Mouse (Mus musculus): Measurements from ENCODE around the gene Hic2. TPM values are rescaled to one million over a fixed set of nuclear protein-coding genes. Genes with fewer than 3 reads are reported as not detected.

The Hic2 gene
- polyA plus RNA-seq, 1 experiment: 1.8 TPM

DNA sequence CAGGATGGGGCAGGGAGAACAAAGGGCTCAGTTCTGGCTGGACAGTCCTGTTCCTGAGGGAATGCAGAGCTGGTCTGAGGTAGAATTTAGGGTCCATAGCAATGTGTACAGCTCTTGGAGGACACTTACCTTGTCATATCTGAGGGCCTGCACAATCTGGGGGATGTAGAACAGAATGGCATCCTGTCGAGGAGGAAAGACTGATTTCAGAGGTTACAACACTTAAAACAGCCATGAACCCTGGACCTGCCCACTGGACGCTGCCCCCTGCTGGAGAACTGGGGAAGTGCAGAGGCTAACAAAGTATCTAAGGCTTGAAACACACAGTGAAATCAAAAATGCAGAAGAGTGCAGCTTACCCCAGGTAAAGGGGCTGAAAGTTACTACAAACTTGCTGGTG, 59.4 kb downstream of the Hic2 start:
- 4% methylated on average over 2 of the region's 2 CpGs for WGBS
- Histone ChIP-seq H3K27ac (ENCODE audit: insufficient read depth, low read depth, low read length) (no peak overlapping the region), H3K36me3 (ENCODE audit: control insufficient read depth, insufficient read depth, low read length) (peaks cover 49% of the 10 kb centered on the region), H3K4me3 (ENCODE audit: low read depth, low read length) (no peak overlapping the region), H3K4me1 (ENCODE audit: control insufficient read depth, insufficient read depth, insufficient read length, low read length) (no peaks in the 10 kb centered on the region), H3K27me3 (ENCODE audit: control insufficient read depth, insufficient read depth, low read length) (no peaks in the 10 kb centered on the region)
- TF ChIP-seq POLR2A (IDR thresholded peaks at IDR 0.05; ENCODE audit: low read depth, low read length) (no peak), CTCF (IDR thresholded peaks at IDR 0.05; ENCODE audit: extremely low read depth, insufficient read length, insufficient replicate concordance, low read depth, low read length) (peak; percentile 88; the same call in 1 of the 2 replicates)

DNA sequence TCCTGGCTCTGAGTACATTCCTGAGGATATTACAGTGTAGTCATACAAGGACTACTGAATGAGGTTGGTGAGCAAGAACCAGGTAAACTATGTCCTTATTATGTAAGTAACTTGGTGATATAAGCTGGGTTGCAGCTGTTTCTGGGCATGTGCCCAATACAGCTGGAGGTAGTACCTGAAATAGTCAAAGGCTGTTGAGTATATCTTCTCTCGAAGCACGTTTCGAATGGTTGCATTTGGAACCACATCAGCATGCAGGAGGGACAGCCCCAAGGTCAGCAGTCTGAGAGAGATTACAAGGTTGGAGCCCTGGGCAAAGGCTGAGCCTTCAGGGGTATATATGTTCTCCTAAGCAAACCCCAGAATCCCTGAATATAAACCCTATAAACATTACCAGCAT, 67.4 kb downstream of the Hic2 start:
- Histone ChIP-seq H3K27me3 (ENCODE audit: control insufficient read depth, insufficient read depth, low read length) (no peaks in the 10 kb centered on the region), H3K36me3 (ENCODE audit: control insufficient read depth, insufficient read depth, low read length) (peaks cover 55% of the 10 kb centered on the region), H3K27ac (ENCODE audit: insufficient read depth, low read depth, low read length) (no peak overlapping the region), H3K4me3 (ENCODE audit: low read depth, low read length) (no peak overlapping the region), H3K4me1 (ENCODE audit: control insufficient read depth, insufficient read depth, insufficient read length, low read length) (no peaks in the 10 kb centered on the region)
- 86% methylated on average over 3 of the region's 3 CpGs for WGBS
- TF ChIP-seq POLR2A (IDR thresholded peaks at IDR 0.05; ENCODE audit: low read depth, low read length) (no peak), CTCF (IDR thresholded peaks at IDR 0.05; ENCODE audit: extremely low read depth, insufficient read length, insufficient replicate concordance, low read depth, low read length) (no peak)

DNA sequence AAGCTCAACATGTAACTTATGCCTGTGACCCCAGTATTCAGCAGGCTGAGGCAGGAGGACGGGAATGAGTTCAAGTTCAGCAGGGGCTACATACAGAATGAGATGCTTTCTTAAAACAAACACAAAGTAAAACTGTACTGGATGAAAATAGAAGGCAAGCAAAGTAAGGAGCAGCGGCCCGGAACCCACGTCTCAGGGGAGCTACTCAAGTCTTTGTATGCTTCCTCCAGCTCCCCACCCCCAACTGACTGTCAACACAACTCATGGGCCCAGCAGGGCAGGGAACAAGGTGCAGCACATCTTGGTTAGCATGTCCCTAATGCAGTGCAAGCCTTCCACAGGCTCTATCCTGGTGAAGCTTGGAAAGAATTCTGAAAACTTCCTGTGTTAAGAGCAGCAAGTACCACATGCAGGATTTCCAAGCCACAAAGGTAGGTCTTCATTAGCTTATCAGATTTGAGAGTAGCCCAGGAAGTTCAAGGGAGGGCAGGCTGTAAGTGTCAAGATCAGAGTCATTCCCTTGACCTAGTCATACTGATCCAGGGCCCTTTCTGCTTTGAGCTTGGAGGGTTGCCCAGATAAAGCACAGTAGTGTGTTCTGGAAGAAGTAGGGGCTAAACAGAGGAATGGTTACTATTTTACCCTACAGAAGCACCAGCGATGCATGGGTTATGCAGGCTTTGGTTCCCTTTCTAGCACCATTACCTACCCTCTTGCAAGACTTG, 70.3 kb downstream of the Hic2 start:
- Histone ChIP-seq H3K27me3 (ENCODE audit: control insufficient read depth, insufficient read depth, low read length) (no peaks in the 10 kb centered on the region), H3K36me3 (ENCODE audit: control insufficient read depth, insufficient read depth, low read length) (peaks cover 48% of the 10 kb centered on the region)
- WGBS: 88% methylated on average over 5 of the region's 5 CpGs

DNA sequence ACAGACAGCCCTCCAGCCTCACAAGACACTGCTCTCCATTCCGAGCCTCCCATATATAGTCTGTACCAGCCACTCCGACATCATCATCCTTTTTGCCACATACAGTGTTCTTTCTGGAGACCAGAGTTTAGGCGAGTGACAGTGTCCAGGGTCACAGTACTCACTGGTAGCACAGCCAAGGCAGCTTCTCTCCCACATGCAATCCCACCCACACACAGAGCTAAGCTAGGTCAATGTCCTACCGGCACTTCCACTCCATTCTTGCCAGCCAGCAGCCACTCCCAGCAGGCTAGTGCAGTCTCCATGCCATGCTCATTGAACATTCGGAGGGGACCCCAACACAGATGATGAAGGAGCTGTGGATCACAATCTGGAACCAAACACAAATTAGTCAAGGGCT, 74.1 kb downstream of the Hic2 start:
- H3K36me3 ChIP-seq (ENCODE audit: control insufficient read depth, insufficient read depth, low read length): peaks cover 49% of the 10 kb centered on the region
- 91% methylated on average over 5 of the region's 5 CpGs for WGBS

More for the DNA sequence above, 70.3 kb downstream of the Hic2 start:
- Histone ChIP-seq H3K4me1 (ENCODE audit: control insufficient read depth, insufficient read depth, insufficient read length, low read length) (no peaks in the 10 kb centered on the region), H3K4me3 (ENCODE audit: low read depth, low read length) (no peak overlapping the region), H3K27ac (ENCODE audit: insufficient read depth, low read depth, low read length) (no peak overlapping the region)
- TF ChIP-seq POLR2A (IDR thresholded peaks at IDR 0.05; ENCODE audit: low read depth, low read length): no peak
- no peak for TF ChIP-seq CTCF (IDR thresholded peaks at IDR 0.05; ENCODE audit: extremely low read depth, insufficient read length, insufficient replicate concordance, low read depth, low read length)

DNA sequence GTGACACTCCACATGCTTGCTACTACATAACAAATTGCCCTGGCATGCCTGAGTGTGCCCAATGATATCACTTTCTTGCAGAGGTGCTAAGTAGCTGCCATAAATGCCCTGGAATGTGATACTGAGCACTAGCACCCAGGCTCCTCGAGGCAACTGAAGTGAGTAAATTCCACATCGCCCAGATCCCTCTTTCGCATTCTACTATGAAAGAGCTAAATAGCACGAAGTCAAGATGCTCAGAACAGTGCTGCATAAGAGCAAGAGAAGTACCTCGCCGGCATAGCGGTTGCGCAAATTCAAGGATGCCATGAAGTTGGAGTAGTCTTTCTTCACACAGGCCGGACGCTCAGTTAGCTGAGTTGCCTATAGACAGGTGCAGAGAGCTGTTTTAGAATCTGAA, 75.7 kb downstream of the Hic2 start:
- H3K27ac ChIP-seq (ENCODE audit: insufficient read depth, low read depth, low read length): no peak overlapping the region
- WGBS: 91% methylated on average over 10 of the region's 10 CpGs
- TF ChIP-seq POLR2A (IDR thresholded peaks at IDR 0.05; ENCODE audit: low read depth, low read length) (no peak), CTCF (IDR thresholded peaks at IDR 0.05; ENCODE audit: extremely low read depth, insufficient read length, insufficient replicate concordance, low read depth, low read length) (no peak)
- peaks cover 46% of the 10 kb centered on the region for H3K36me3 ChIP-seq (ENCODE audit: control insufficient read depth, insufficient read depth, low read length)
- H3K4me3 ChIP-seq (ENCODE audit: low read depth, low read length): no peak overlapping the region
- H3K4me1 ChIP-seq (ENCODE audit: control insufficient read depth, insufficient read depth, insufficient read length, low read length): no peaks in the 10 kb centered on the region
- no peaks in the 10 kb centered on the region for H3K27me3 ChIP-seq (ENCODE audit: control insufficient read depth, insufficient read depth, low read length)

More for the DNA sequence above, 74.1 kb downstream of the Hic2 start:
- no peaks in the 10 kb centered on the region for H3K4me1 ChIP-seq (ENCODE audit: control insufficient read depth, insufficient read depth, insufficient read length, low read length)
- TF ChIP-seq CTCF (IDR thresholded peaks at IDR 0.05; ENCODE audit: extremely low read depth, insufficient read length, insufficient replicate concordance, low read depth, low read length) (no peak), POLR2A (IDR thresholded peaks at IDR 0.05; ENCODE audit: low read depth, low read length) (no peak)
- H3K4me3 ChIP-seq (ENCODE audit: low read depth, low read length): no peak overlapping the region
- no peaks in the 10 kb centered on the region for H3K27me3 ChIP-seq (ENCODE audit: control insufficient read depth, insufficient read depth, low read length)
- H3K27ac ChIP-seq (ENCODE audit: insufficient read depth, low read depth, low read length): no peak overlapping the region

DNA sequence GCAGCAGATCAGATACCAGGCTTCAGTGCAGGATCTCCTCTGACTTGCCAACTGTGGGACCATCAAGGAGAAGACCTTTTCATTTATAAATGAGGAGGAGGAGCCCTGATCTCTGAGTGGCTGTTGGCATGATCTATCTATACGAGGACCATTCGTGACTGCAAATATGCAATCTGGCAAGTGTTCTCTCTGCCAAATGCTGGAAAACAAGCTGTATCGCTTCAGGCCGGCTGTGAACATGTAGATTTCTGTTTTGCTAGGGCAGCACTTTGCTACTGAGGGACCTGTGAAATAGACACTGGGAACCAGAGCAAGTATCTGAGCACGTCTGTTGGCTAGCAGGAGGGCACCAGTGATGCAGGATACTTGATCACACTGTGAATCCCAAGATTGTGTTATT, 79.2 kb downstream of the Hic2 start:
- Histone ChIP-seq H3K27ac (ENCODE audit: insufficient read depth, low read depth, low read length) (no peak overlapping the region), H3K4me1 (ENCODE audit: control insufficient read depth, insufficient read depth, insufficient read length, low read length) (no peaks in the 10 kb centered on the region), H3K4me3 (ENCODE audit: low read depth, low read length) (no peak overlapping the region), H3K27me3 (ENCODE audit: control insufficient read depth, insufficient read depth, low read length) (no peaks in the 10 kb centered on the region), H3K36me3 (ENCODE audit: control insufficient read depth, insufficient read depth, low read length) (peaks cover 62% of the 10 kb centered on the region)
- WGBS: 95% methylated on average over 5 of the region's 5 CpGs
- TF ChIP-seq POLR2A (IDR thresholded peaks at IDR 0.05; ENCODE audit: low read depth, low read length) (no peak), CTCF (IDR thresholded peaks at IDR 0.05; ENCODE audit: extremely low read depth, insufficient read length, insufficient replicate concordance, low read depth, low read length) (no peak)

Other genes starting within 250 kb of the Hic2 start
- 0.37 and 0.60 TPM in 2 replicates for gene Ypel1, start 163.9 kb upstream of the Hic2 start, polyA plus RNA-seq (2012; rRNA removed)
- 30.2 and 69.4 TPM in 2 replicates for gene Ppil2, start 122.3 kb upstream of the Hic2 start, polyA plus RNA-seq (2012; rRNA removed)
- gene 2610318N02Rik, start 108.4 kb upstream of the Hic2 start, polyA plus RNA-seq (2012; rRNA removed): 3.4 and 9.1 TPM in 2 replicates
- 109 and 121 TPM in 2 replicates for gene Sdf2l1, start 101.2 kb upstream of the Hic2 start, polyA plus RNA-seq (2012; rRNA removed)
- gene Ydjc, start 89.0 kb upstream of the Hic2 start, polyA plus RNA-seq (2012; rRNA removed): 44.4 and 69.7 TPM in 2 replicates
- gene Ccdc116, start 86.3 kb upstream of the Hic2 start, polyA plus RNA-seq (2012; rRNA removed): 7.1 and 17.2 TPM in 2 replicates
- gene Ube2l3, start 30.9 kb upstream of the Hic2 start, polyA plus RNA-seq (2012; rRNA removed): 24.3 and 62.7 TPM in 2 replicates
- 0.04 and 0.15 TPM in 2 replicates for gene Rimbp3, start 25.0 kb upstream of the Hic2 start, polyA plus RNA-seq (2012; rRNA removed)
- 9.3 and 10.6 TPM in 2 replicates for gene Tmem191c, start 42.5 kb downstream of the Hic2 start, polyA plus RNA-seq (2012; rRNA removed)
- gene Serpind1, start 97.8 kb downstream of the Hic2 start, polyA plus RNA-seq (2012; rRNA removed): 0.13 TPM in 1 of 2 replicates, not detected in the other
- 3.8 and 7.5 TPM in 2 replicates for gene Snap29, start 172.4 kb downstream of the Hic2 start, polyA plus RNA-seq (2012; rRNA removed)
- 19.2 and 56.9 TPM in 2 replicates for gene Pi4ka, start 172.7 kb downstream of the Hic2 start, polyA plus RNA-seq (2012; rRNA removed)
- 33.5 and 47.3 TPM in 2 replicates for gene Crkl, start 218.4 kb downstream of the Hic2 start, polyA plus RNA-seq (2012; rRNA removed)